Mouse (Mus musculus): ENCODE measurements at regions not wholly inside any gene's neighbourhood (a gene's known extent, or its start where the extent isn't known, plus 50 kb on each side); places are given as distances from the start of the nearest gene placed in this dataset.

DNA sequence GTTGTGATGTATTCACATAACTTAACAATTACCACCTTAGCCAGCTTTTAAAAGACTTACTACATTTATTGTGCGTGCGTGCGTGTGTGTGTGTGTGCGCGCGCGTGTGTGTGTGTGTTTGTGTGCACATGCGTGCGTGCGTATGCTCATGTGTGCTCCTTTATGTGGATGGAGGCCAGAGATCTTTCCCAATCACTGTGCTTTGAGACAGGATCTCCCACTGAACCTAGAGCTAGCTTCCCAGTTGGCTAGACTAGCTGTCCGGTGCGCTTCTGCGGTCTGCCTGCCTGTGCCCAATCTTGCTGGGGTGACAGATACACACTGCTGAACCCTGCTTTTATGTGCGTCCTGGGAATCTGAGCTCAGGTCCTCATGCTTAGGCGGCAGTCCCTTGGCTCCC lies 50.1 kb upstream of the Arhgap29 start:
- no peak overlapping the region for H3K4me3 ChIP-seq (replicated peaks)
- peaks cover 15% of the 10 kb centered on the region; the same call in 1 of the 2 replicates for H3K4me1 ChIP-seq
- ATAC-seq (ENCODE audit: insufficient number of reproducible peaks, low FRiP score, low TSS enrichment, low read depth): no peak
- H3K27ac ChIP-seq (replicated peaks): no peak overlapping the region
- WGBS: 90% methylated on average over 15 of the region's 15 CpGs
- H3K27me3 ChIP-seq: no peaks in the 10 kb centered on the region
- no peak overlapping the region for H3K4me2 ChIP-seq (replicated peaks)
- H3K36me3 ChIP-seq: no peaks in the 10 kb centered on the region
- H3K9me3 ChIP-seq (replicated peaks): no peaks in the 10 kb centered on the region
- H3K9ac ChIP-seq: no peak overlapping the region

DNA sequence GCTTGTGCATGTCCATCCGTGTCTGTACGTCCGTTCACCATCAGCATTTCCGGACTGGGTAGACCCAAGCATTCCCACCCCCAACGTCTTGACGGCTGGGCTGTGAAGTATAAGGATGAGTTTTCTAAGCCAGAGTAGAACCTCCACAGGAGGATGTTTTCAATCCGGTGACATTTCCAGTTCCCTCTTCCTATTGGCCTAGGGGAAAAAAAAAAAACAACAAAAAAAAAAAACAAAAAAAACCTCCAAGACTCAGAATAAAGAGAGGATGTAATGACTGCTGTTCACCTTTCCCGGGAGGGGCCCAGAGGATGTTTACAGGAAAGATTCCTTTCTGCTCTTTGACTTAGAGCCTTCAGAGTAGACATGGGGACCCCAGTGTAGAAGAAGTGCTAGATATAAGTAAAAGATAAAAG lies 51.9 kb upstream of the Arhgap29 start:
- WGBS: 57% methylated on average over 8 of the region's 8 CpGs
- H3K9ac ChIP-seq: no peak overlapping the region
- peaks cover 10% of the 10 kb centered on the region; the same call in 1 of the 2 replicates for H3K4me1 ChIP-seq
- H3K9me3 ChIP-seq (replicated peaks): no peaks in the 10 kb centered on the region
- H3K27ac ChIP-seq (replicated peaks): no peak overlapping the region
- H3K27me3 ChIP-seq: no peaks in the 10 kb centered on the region
- no peak for ATAC-seq (ENCODE audit: insufficient number of reproducible peaks, low FRiP score, low TSS enrichment, low read depth)
- H3K4me2 ChIP-seq (replicated peaks): no peak overlapping the region
- no peaks in the 10 kb centered on the region for H3K36me3 ChIP-seq
- no peak overlapping the region for H3K4me3 ChIP-seq (replicated peaks)

- Histone ChIP-seq H3K4me1 (0 out of 2 replicates have a peak, but pooled peaks cover 1% of the 10 kb centered on the region), H3K4me2 (replicated peaks) (no peak overlapping the region), H3K27me3 (no peaks in the 10 kb centered on the region), H3K9me3 (replicated peaks) (no peaks in the 10 kb centered on the region), H3K27ac (replicated peaks) (no peak overlapping the region), H3K4me3 (replicated peaks) (no peak overlapping the region), H3K36me3 (no peaks in the 10 kb centered on the region), H3K9ac (no peak overlapping the region)
- peak; percentile 70 for ATAC-seq (ENCODE audit: insufficient number of reproducible peaks, low FRiP score, low TSS enrichment, low read depth)
- WGBS: 52% methylated on average over 14 of the region's 14 CpGs
These were observed 54.3 kb upstream of the Arhgap29 start for GRCm38 (mm10) chr3:121897821-121898574.

- ATAC-seq (ENCODE audit: insufficient number of reproducible peaks, low FRiP score, low TSS enrichment, low read depth): no peak
- H3K27ac ChIP-seq (replicated peaks): no peak overlapping the region
- no peak overlapping the region for H3K4me2 ChIP-seq (replicated peaks)
- H3K27me3 ChIP-seq: no peaks in the 10 kb centered on the region
- H3K4me3 ChIP-seq (replicated peaks): no peak overlapping the region
- H3K9ac ChIP-seq: no peak overlapping the region
- H3K4me1 ChIP-seq: no peaks in the 10 kb centered on the region
- H3K9me3 ChIP-seq (replicated peaks): no peaks in the 10 kb centered on the region
- 72% methylated on average over 7 of the region's 7 CpGs for WGBS
- no peaks in the 10 kb centered on the region for H3K36me3 ChIP-seq
These were observed 58.7 kb upstream of the Arhgap29 start for GRCm38 (mm10) chr3:121893606-121894005.

DNA sequence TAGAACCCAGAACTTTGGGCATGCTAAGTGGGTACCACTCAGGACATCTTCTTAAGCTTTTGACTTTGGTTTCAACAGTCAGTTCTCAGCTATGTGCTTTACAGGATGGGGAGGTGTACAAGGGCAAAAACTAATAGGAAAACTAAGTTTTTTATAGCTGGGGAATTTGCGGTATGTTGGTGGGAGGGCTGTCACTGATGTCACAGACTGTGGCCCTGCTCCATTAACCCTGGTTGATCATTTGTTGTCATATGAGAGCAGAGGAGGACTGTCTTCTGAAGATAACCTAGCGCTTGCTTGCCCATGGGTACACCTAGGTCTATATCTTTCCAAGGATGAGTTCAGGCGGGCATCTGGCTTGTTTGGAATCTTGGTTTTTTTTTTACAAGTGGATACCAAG lies 59.7 kb upstream of the Arhgap29 start:
- Histone ChIP-seq H3K27ac (replicated peaks) (no peak overlapping the region), H3K27me3 (0 out of 2 replicates have a peak, but pooled peaks cover 2% of the 10 kb centered on the region), H3K4me1 (no peaks in the 10 kb centered on the region), H3K36me3 (no peaks in the 10 kb centered on the region), H3K9ac (no peak overlapping the region), H3K4me2 (replicated peaks) (no peak overlapping the region), H3K4me3 (replicated peaks) (no peak overlapping the region), H3K9me3 (replicated peaks) (no peaks in the 10 kb centered on the region)
- no peak for ATAC-seq (ENCODE audit: insufficient number of reproducible peaks, low FRiP score, low TSS enrichment, low read depth)
- 93% methylated on average over 3 of the region's 3 CpGs for WGBS

DNA sequence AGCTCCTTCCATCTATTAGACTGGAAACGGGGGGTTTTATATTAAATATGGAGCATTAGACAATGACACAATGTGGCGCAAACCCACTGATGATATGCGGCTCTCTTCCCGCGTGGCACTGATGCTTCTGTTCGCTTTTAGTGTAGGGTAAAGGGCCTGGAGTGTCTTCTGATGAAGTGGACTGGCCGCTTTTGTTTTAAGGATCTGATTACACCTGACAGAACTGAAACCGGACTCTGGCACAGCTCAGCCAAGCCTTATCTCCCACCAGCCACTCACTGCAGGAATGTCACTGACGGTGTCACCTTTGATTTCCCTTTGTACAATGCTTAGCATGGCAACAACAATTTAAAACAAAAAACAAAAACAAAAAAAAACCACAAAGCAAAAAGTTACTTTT lies 61.0 kb upstream of the Arhgap29 start:
- peaks cover 11% of the 10 kb centered on the region for H3K4me1 ChIP-seq
- H3K36me3 ChIP-seq: no peaks in the 10 kb centered on the region
- 0 out of 2 replicates have a peak, but pooled peaks cover 2% of the 10 kb centered on the region for H3K27me3 ChIP-seq
- no peak overlapping the region for H3K4me3 ChIP-seq (replicated peaks)
- no peak overlapping the region for H3K4me2 ChIP-seq (replicated peaks)
- H3K27ac ChIP-seq (replicated peaks): no peak overlapping the region
- no peaks in the 10 kb centered on the region for H3K9me3 ChIP-seq (replicated peaks)
- ATAC-seq (ENCODE audit: insufficient number of reproducible peaks, low FRiP score, low TSS enrichment, low read depth): no peak
- 49% methylated on average over 9 of the region's 9 CpGs for WGBS
- no peak overlapping the region for H3K9ac ChIP-seq

DNA sequence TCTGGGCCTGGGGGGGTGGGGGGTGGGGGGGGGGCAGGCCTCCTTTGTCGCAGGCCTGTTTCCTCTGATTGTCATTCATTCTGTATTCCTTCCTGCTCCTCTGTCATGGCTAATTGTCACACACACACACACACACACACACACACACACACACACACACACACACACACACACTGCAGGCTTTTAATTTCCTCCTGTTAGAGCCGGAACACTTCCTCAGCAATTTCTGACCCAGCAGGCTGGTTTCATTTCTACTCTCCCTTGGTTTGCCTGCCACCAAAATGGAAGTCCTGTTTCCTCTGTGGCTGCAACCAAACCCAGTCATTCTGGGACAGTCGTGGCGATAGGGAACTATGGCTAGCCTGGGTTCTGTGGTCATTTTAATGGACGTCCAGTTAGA lies 61.8 kb upstream of the Arhgap29 start:
- Histone ChIP-seq H3K4me2 (replicated peaks) (no peak overlapping the region), H3K27me3 (0 out of 2 replicates have a peak, but pooled peaks cover 2% of the 10 kb centered on the region), H3K9ac (no peak overlapping the region), H3K4me1 (peaks cover 16% of the 10 kb centered on the region), H3K27ac (replicated peaks) (no peak overlapping the region), H3K9me3 (replicated peaks) (no peaks in the 10 kb centered on the region), H3K36me3 (no peaks in the 10 kb centered on the region), H3K4me3 (replicated peaks) (no peak overlapping the region)
- WGBS: 40% methylated on average over 5 of the region's 5 CpGs
- ATAC-seq (ENCODE audit: insufficient number of reproducible peaks, low FRiP score, low TSS enrichment, low read depth): no peak

DNA sequence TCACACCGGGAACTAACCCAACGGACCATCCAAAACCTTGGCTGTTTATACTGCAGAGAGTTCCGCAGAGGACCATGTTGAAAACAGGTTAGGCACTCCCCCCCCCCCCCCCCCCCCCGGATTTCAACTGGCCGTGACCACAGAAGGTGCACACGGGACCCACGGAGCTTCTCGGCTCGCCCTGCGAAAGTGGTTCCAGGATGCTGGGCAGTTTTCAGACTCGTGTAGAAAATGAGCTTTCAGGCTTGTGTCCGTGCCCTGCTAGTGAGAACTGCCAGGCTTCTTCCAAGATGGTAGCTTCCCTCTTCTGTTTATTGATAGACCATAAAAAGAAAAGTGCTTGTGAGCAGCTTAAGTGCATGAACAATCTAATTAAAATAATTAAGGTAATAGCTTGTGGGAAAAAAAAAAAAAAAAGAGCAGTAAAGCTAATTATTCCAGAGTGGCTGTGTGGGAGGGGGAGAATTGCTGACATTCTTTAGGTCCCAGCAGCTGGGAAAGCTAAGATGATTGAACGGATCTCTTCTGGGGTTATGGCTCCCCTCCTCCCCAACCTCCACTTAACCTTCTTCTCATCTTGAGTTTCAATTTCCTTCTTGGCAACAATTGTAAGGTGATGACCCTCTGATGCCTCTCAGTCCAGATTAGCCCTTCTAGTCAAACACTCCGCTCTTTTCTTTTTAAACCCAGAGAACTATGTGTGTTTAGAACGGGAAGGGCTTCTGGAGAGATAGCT lies 65.3 kb upstream of the Arhgap29 start:
- H3K9ac ChIP-seq: no peak overlapping the region
- no peak for ATAC-seq (ENCODE audit: insufficient number of reproducible peaks, low FRiP score, low TSS enrichment, low read depth)

GRCm38 (mm10) chr3:121886309-121886708 lies 66.0 kb upstream of the Arhgap29 start:
- H3K4me2 ChIP-seq (replicated peaks): peak overlapping the region; percentile 34; the same call in 1 of the 2 replicates
- no peak for ATAC-seq (ENCODE audit: insufficient number of reproducible peaks, low FRiP score, low TSS enrichment, low read depth)
- H3K4me1 ChIP-seq: peaks cover 21% of the 10 kb centered on the region
- H3K27me3 ChIP-seq: peaks cover 5% of the 10 kb centered on the region; the same call in 1 of the 2 replicates
- H3K27ac ChIP-seq (replicated peaks): no peak overlapping the region
- no peak overlapping the region for H3K9ac ChIP-seq
- H3K36me3 ChIP-seq: no peaks in the 10 kb centered on the region
- 43% methylated on average over 10 of the region's 10 CpGs for WGBS
- no peak overlapping the region for H3K4me3 ChIP-seq (replicated peaks)
- H3K9me3 ChIP-seq (replicated peaks): no peaks in the 10 kb centered on the region

More for the DNA sequence above, 65.3 kb upstream of the Arhgap29 start:
- H3K36me3 ChIP-seq: no peaks in the 10 kb centered on the region
- peak overlapping the region; percentile 34 for H3K4me2 ChIP-seq (replicated peaks)
- 0 out of 2 replicates have a peak, but pooled peaks cover 2% of the 10 kb centered on the region for H3K27me3 ChIP-seq
- 24% methylated on average over 14 of the region's 15 CpGs for WGBS
- H3K4me1 ChIP-seq: peaks cover 21% of the 10 kb centered on the region
- 0 out of 2 replicates have a peak overlapping the region, but pooled peaks have one; percentile 4 for H3K4me3 ChIP-seq (replicated peaks)
- no peaks in the 10 kb centered on the region for H3K9me3 ChIP-seq (replicated peaks)
- H3K27ac ChIP-seq (replicated peaks): no peak overlapping the region

GRCm38 (mm10) chr3:121885265-121886178 lies 66.8 kb upstream of the Arhgap29 start:
- H3K36me3 ChIP-seq: no peaks in the 10 kb centered on the region
- H3K9ac ChIP-seq: no peak overlapping the region
- WGBS: 23% methylated on average over 10 of the region's 10 CpGs
- no peak for ATAC-seq (ENCODE audit: insufficient number of reproducible peaks, low FRiP score, low TSS enrichment, low read depth)
- H3K4me3 ChIP-seq (replicated peaks): no peak overlapping the region
- H3K27ac ChIP-seq (replicated peaks): no peak overlapping the region
- H3K9me3 ChIP-seq (replicated peaks): no peaks in the 10 kb centered on the region
- peak overlapping the region; percentile 34 for H3K4me2 ChIP-seq (replicated peaks)
- H3K27me3 ChIP-seq: peaks cover 6% of the 10 kb centered on the region; the same call in 1 of the 2 replicates
- H3K4me1 ChIP-seq: peaks cover 21% of the 10 kb centered on the region

All from embryonic facial prominence, embryonic 15.5 days (tissue).